Mouse (Mus musculus) forebrain, embryonic 16.5 days (tissue): ENCODE data around the gene Scarb1. TPM values are rescaled to one million over a fixed set of nuclear protein-coding genes. Genes with fewer than 3 reads are reported as not detected.

ENCODE experiments used
- ATAC-seq: fragments of 200-750 bp; cut with Nextera tagmentation; 2 replicates; pipeline ENCODE4 v1.8.0; 2017; ENCODE audit warnings: mild to moderate bottlenecking, moderate library complexity
- H3K27ac ChIP-seq: fragments of 300-500 bp; sonication (generic); 2 replicates; pipeline ENCODE4 v1.5.1; 2014; ENCODE audit warnings: low read length, control low read depth
- H3K27me3 ChIP-seq: fragments of 300-500 bp; sonication (generic); replicated peaks from 2 replicates; pipeline ENCODE4 v1.6.1; 2014; ENCODE audit warnings: low read length; ENCODE audit not compliant: control insufficient read depth, insufficient read depth
- H3K36me3 ChIP-seq: fragments of 300-500 bp; sonication (generic); 2 replicates; pipeline ENCODE4 v1.6.1; 2014; ENCODE audit not compliant: control insufficient read depth, insufficient read depth
- H3K4me1 ChIP-seq: fragments of 300-500 bp; sonication (generic); replicated peaks from 2 replicates; pipeline ENCODE4 v1.6.1; 2014; ENCODE audit warnings: low read length; ENCODE audit not compliant: control insufficient read depth, insufficient read depth
- H3K4me2 ChIP-seq: fragments of 300-500 bp; sonication (generic); 2 replicates; pipeline ENCODE4 v1.6.1; 2014; ENCODE audit warnings: mild to moderate bottlenecking, low read length, control low read depth
- H3K4me3 ChIP-seq: fragments of 300-500 bp; sonication (generic); replicated peaks from 2 replicates; pipeline ENCODE4 v1.5.1; 2014; ENCODE audit warnings: mild to moderate bottlenecking, low read length, control low read depth
- H3K9ac ChIP-seq: fragments of 300-500 bp; sonication (generic); replicated peaks from 2 replicates; pipeline ENCODE4 v1.6.1; 2014; ENCODE audit warnings: low read depth, low read length, control low read depth
- H3K9me3 ChIP-seq: fragments of 300-500 bp; sonication (generic); 2 replicates; pipeline ENCODE4 v1.6.1; 2016; ENCODE audit warnings: low read length; ENCODE audit not compliant: control insufficient read depth
- WGBS: fragments of 180-500 bp; shearing (Covaris S2); extraction: QIAGEN DNeasy Blood & Tissue Kit; methylation state at CpG from one replicate; pipeline ENCODE4 v1.1.7; 2014; 5-methylcytosine and 5-hydroxymethylcytosine counted together
- polyA plus RNA-seq: library from polyadenylated mRNA; unstranded; fragments of >200 nt; fragmentation: Nextera tagmentation; extraction: Ambion mirVana; gene quantifications from 2 replicates; pipeline ENCODE4 v1.2.1, GENCODE M21; 2015

Gene Scarb1
- polyA plus RNA-seq, 1 experiment from 2014 or later, result 38.3 TPM

DNA sequence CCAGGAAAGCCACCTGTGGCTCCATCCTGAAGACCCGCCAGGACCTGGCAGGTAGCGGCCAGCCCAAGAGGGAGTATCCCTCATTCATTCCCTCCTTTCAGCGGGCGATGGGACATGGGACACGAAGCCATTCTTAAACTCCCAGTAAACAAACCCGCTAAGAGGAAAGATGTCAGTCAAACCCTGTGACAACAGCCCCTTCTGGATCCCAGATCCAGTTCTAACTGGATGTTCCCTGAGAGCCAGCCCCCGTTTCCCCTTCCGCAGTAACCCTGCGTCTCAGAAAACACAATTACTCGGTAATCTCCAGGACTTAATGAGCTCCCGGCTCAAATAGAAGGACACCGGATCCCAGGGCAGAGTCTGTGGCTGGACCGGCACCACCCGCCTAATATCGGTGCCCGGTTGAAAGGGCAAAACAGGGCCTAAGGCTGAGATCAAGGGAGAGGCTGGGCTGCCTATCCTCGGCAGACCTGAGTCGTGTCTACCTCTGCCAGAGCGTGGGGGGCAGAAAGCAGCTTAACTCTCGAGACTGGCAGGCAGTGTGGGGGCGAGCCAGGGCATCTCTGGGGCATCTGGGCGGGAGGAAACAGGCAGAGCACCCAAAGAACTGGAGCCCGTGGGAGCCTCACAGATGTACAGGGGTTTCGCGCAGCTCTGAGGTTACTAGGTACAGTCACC is 903 bp downstream of the Scarb1 start:
- Histone ChIP-seq H3K27me3 (no peaks in the 10 kb centered on the region), H3K4me1 (peaks cover 27% of the 10 kb centered on the region), H3K36me3 (no peaks in the 10 kb centered on the region), H3K27ac (no peak overlapping the region), H3K4me2 (peak overlapping the region; percentile 92), H3K9me3 (no peaks in the 10 kb centered on the region), H3K4me3 (peak overlapping the region; percentile 61), H3K9ac (peak overlapping the region; percentile 75)
- 3% methylated on average over 22 of the region's 25 CpGs for WGBS
- ATAC-seq, result peak; percentile 29

- H3K9ac ChIP-seq, result no peak overlapping the region; the same call in 1 of the 2 replicates
- H3K36me3 ChIP-seq, result no peaks in the 10 kb centered on the region
- peak overlapping the region; percentile 61 for H3K4me3 ChIP-seq
- peak overlapping the region; percentile 92 for H3K4me2 ChIP-seq
- no peaks in the 10 kb centered on the region for H3K27me3 ChIP-seq
- no peaks in the 10 kb centered on the region for H3K9me3 ChIP-seq
- WGBS, result 4% methylated on average over 18 of the region's 18 CpGs
- H3K4me1 ChIP-seq, result peaks cover 27% of the 10 kb centered on the region
- no peak overlapping the region for H3K27ac ChIP-seq
- no peak for ATAC-seq
These were observed 1.7 kb downstream of the Scarb1 start for GRCm38 (mm10) chr5:125339108-125339751.

GRCm38 (mm10) chr5:125337526-125337925 is 3.4 kb downstream of the Scarb1 start:
- ATAC-seq, result no peak
- Histone ChIP-seq H3K36me3 (no peaks in the 10 kb centered on the region), H3K27me3 (no peaks in the 10 kb centered on the region), H3K9ac (no peak overlapping the region), H3K4me3 (no peak overlapping the region), H3K4me2 (no peak overlapping the region), H3K4me1 (peaks cover 27% of the 10 kb centered on the region), H3K27ac (no peak overlapping the region), H3K9me3 (no peaks in the 10 kb centered on the region)
- WGBS, result 49% methylated on average over 7 of the region's 7 CpGs

- 57% methylated on average over 9 of the region's 9 CpGs for WGBS
- no peak for ATAC-seq
These were observed 3.9 kb downstream of the Scarb1 start for GRCm38 (mm10) chr5:125337012-125337411.

GRCm38 (mm10) chr5:125333009-125333408 is 7.9 kb downstream of the Scarb1 start:
- Histone ChIP-seq H3K27ac (no peak overlapping the region), H3K9ac (no peak overlapping the region), H3K9me3 (no peaks in the 10 kb centered on the region), H3K4me1 (no peaks in the 10 kb centered on the region), H3K4me3 (no peak overlapping the region), H3K27me3 (no peaks in the 10 kb centered on the region), H3K36me3 (no peaks in the 10 kb centered on the region), H3K4me2 (no peak overlapping the region)
- ATAC-seq, result no peak
- 89% methylated on average over 6 of the region's 6 CpGs for WGBS

More at GRCm38 (mm10) chr5:125337012-125337411, 3.9 kb downstream of the Scarb1 start:
- Histone ChIP-seq H3K27me3 (no peaks in the 10 kb centered on the region), H3K9me3 (no peaks in the 10 kb centered on the region), H3K36me3 (no peaks in the 10 kb centered on the region), H3K4me2 (no peak overlapping the region), H3K27ac (no peak overlapping the region), H3K4me3 (no peak overlapping the region), H3K4me1 (peaks cover 27% of the 10 kb centered on the region), H3K9ac (no peak overlapping the region)

DNA sequence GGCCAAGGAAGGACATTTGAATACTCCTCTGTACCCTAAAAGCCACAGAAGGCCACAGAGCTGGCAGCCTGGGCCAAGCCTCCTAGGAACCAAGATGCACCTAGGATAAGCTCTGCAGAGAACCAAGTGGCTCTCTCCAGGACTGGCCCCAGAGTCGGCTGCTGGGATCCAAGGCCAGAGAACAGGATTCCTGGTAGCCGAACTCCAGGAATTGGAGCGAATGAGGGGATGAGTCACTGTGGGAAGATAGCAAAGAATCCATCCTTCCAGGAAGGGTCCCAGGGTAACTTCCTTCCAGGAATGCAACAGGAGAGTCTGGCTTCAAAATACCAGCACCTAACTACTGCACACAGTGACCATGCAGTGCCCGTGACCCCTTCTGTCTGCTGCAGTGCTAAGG is 8.6 kb downstream of the Scarb1 start:
- no peak overlapping the region for H3K27ac ChIP-seq
- no peaks in the 10 kb centered on the region for H3K9me3 ChIP-seq
- no peak for ATAC-seq
- 90% methylated on average over 4 of the region's 4 CpGs for WGBS
- H3K4me1 ChIP-seq, result no peaks in the 10 kb centered on the region
- H3K4me3 ChIP-seq, result no peak overlapping the region
- no peaks in the 10 kb centered on the region for H3K27me3 ChIP-seq
- H3K9ac ChIP-seq, result no peak overlapping the region
- H3K4me2 ChIP-seq, result no peak overlapping the region
- no peaks in the 10 kb centered on the region for H3K36me3 ChIP-seq

DNA sequence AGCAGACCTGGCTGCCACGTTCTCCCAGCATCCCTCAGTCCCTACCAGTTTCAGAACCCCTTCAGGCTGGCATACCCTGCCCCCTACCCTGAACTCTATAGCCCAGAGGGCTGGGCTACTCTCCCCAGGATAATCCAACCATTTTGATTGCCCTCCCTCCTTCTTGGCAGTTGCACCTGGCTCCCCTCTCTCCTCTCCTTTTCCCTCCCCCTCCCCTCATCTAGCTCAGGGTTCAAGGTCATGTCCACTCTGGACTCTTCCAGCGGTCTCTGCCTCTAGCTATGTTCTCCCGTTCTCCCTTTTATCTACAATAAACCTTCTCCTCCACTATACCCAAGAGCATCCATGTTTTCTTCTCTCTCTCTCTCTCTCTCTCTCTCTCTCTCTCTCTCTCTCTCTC is 9.1 kb downstream of the Scarb1 start:
- WGBS, result 52% methylated on average over 3 of the region's 3 CpGs
- no peaks in the 10 kb centered on the region for H3K36me3 ChIP-seq
- H3K27me3 ChIP-seq, result no peaks in the 10 kb centered on the region
- H3K4me1 ChIP-seq, result no peaks in the 10 kb centered on the region
- no peak overlapping the region for H3K27ac ChIP-seq
- no peaks in the 10 kb centered on the region for H3K9me3 ChIP-seq
- H3K4me2 ChIP-seq, result no peak overlapping the region
- no peak overlapping the region for H3K4me3 ChIP-seq
- no peak overlapping the region for H3K9ac ChIP-seq
- no peak for ATAC-seq

- H3K36me3 ChIP-seq, result no peaks in the 10 kb centered on the region
- 35% methylated on average over 3 of the region's 3 CpGs for WGBS
These were observed 9.8 kb downstream of the Scarb1 start for GRCm38 (mm10) chr5:125331094-125331493.

GRCm38 (mm10) chr5:125330656-125331055 is 10.2 kb downstream of the Scarb1 start:
- no peaks in the 10 kb centered on the region for H3K4me1 ChIP-seq
- ATAC-seq, result no peak
- no peak overlapping the region for H3K27ac ChIP-seq
- no peaks in the 10 kb centered on the region for H3K27me3 ChIP-seq
- no peak overlapping the region for H3K4me2 ChIP-seq
- no peak overlapping the region for H3K4me3 ChIP-seq
- 67% methylated on average over 8 of the region's 8 CpGs for WGBS
- H3K9ac ChIP-seq, result no peak overlapping the region
- H3K9me3 ChIP-seq, result no peaks in the 10 kb centered on the region
- no peaks in the 10 kb centered on the region for H3K36me3 ChIP-seq

More at GRCm38 (mm10) chr5:125331094-125331493, 9.8 kb downstream of the Scarb1 start:
- no peak for ATAC-seq
- no peak overlapping the region for H3K4me2 ChIP-seq
- H3K9ac ChIP-seq, result no peak overlapping the region; the same call in 1 of the 2 replicates
- no peaks in the 10 kb centered on the region for H3K27me3 ChIP-seq
- H3K9me3 ChIP-seq, result no peaks in the 10 kb centered on the region
- no peak overlapping the region for H3K27ac ChIP-seq
- H3K4me1 ChIP-seq, result no peaks in the 10 kb centered on the region
- no peak overlapping the region for H3K4me3 ChIP-seq
